Mouse (Mus musculus) limb, embryonic 10.5 days (tissue): ENCODE data around the gene Pitpnm1. TPM values are rescaled to one million over a fixed set of nuclear protein-coding genes. Genes with fewer than 3 reads are reported as not detected.

ENCODE experiments used
- DNase-seq: peaks from one replicate; pipeline ENCODE4 v3.0.0-alpha.2; 2017; ENCODE audit warnings: low spot score
- H3K27ac ChIP-seq: fragments of 300-500 bp; sonication (generic); 2 replicates; pipeline ENCODE4 v1.5.1; 2016; ENCODE audit warnings: mild to moderate bottlenecking
- H3K27me3 ChIP-seq: fragments of 300-500 bp; sonication (generic); 2 replicates; pipeline ENCODE4 v1.6.1; 2016; ENCODE audit warnings: low read depth, mild to moderate bottlenecking; ENCODE audit not compliant: poor library complexity, severe bottlenecking
- H3K36me3 ChIP-seq: fragments of 300-500 bp; sonication (generic); 2 replicates; pipeline ENCODE4 v1.6.1; 2016; ENCODE audit warnings: mild to moderate bottlenecking, moderate library complexity
- H3K4me1 ChIP-seq: fragments of 300-500 bp; sonication (generic); 2 replicates; pipeline ENCODE4 v1.6.1; 2016
- H3K4me3 ChIP-seq: fragments of 300-500 bp; sonication (generic); 2 replicates; pipeline ENCODE4 v1.5.1; 2016; ENCODE audit warnings: mild to moderate bottlenecking, moderate library complexity
- H3K9me3 ChIP-seq: fragments of 300-500 bp; sonication (generic); replicated peaks from 2 replicates; pipeline ENCODE4 v1.6.1; 2016; ENCODE audit warnings: mild to moderate bottlenecking
- WGBS: fragments of 180-500 bp; shearing (Covaris S2); methylation state at CpG from one replicate; pipeline ENCODE4 v1.1.7; 2016; 5-methylcytosine and 5-hydroxymethylcytosine counted together
- polyA plus RNA-seq: library from polyadenylated mRNA; unstranded; fragments of >200 nt; fragmentation: Nextera tagmentation; extraction: Ambion mirVana; gene quantifications from 2 replicates; pipeline ENCODE4 v1.2.1, GENCODE M21; 2016

The Pitpnm1 gene
- 5.9 and 7.9 TPM in 2 replicates for polyA plus RNA-seq

DNA sequence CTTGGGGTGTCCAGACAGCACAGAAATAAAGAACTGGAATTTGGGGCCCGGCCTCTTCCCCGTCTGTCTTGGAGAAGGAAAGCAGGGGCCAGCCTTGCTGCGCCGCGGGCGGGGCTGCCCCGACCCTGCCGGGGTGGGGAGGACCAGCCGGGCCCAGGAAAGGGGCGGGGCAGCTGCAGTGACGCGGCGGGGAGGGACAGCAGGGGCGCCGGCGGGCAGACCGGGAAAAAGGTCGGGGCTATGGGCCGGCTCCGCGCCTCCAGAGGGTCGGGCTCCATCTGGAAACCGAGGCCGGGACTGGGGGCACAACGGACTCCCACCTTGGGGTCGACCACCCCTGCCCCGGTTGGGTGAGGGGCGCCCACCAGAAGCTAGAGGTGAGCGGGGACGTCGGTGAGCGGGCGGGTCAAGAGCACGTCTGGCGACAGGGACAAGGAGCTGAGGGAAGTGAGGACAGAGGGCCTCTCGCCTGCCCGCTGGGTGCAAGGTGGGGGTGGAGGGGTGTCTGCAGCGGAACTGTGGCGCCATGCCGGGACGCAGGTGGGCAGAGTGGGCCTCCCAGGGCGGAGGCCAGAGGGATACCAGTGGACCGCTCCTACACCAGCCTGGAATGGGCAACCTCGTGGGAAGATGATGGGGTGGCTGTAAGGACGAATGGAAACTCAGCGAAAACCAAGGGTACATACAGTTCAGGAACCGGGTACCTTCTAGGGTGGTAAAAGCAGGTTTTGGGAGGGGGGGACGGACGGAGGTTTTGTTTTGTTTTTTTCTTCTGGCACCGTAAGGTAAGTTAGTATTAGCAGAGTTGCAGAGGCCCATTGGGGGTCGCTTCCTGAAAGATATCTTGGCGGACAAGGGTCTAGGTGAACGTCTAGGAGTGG lies at the start of gene Pitpnm1:
Gene Pitpnm1, plus strand, starts transcription at position 162 of the 881 bp plus-strand sequence.
- Histone ChIP-seq H3K27me3 (peaks cover 48% of the 10 kb centered on the region), H3K4me1 (peaks cover 62% of the 10 kb centered on the region), H3K36me3 (no peaks in the 10 kb centered on the region), H3K4me3 (peak within 1 kb of the TSS; percentile 63), H3K27ac (peak within 1 kb of the TSS; percentile 66), H3K9me3 (no peaks in the 10 kb centered on the region)
- peak; percentile 73 for DNase-seq
- WGBS: 1% methylated on average over 53 of the region's 53 CpGs

DNA sequence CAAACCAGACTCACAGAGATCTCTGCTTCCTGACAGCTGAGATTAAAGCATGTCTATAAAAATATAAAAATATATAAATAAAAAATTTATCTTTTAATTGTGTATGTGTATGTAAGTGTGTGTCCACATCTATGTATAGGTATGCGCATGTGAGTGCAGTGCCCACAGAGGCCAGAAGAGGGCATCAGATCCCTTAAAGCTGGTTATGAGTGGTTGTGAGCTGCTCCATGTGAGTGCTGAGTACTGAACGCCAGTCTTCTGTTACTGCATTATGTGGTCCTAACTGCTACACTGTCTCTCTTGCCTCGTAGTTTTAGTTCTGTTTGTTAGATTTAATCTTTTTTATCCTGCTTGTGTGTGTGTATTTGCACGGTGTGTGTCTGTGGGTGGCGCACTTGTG lies 48.8 kb upstream of the Pitpnm1 start:
- Histone ChIP-seq H3K4me3 (no peak overlapping the region), H3K36me3 (no peaks in the 10 kb centered on the region), H3K27ac (no peak overlapping the region), H3K27me3 (no peaks in the 10 kb centered on the region), H3K4me1 (0 out of 2 replicates have a peak, but pooled peaks cover 2% of the 10 kb centered on the region), H3K9me3 (no peaks in the 10 kb centered on the region)
- WGBS: 96% methylated on average over 5 of the region's 5 CpGs
- DNase-seq: no peak

DNA sequence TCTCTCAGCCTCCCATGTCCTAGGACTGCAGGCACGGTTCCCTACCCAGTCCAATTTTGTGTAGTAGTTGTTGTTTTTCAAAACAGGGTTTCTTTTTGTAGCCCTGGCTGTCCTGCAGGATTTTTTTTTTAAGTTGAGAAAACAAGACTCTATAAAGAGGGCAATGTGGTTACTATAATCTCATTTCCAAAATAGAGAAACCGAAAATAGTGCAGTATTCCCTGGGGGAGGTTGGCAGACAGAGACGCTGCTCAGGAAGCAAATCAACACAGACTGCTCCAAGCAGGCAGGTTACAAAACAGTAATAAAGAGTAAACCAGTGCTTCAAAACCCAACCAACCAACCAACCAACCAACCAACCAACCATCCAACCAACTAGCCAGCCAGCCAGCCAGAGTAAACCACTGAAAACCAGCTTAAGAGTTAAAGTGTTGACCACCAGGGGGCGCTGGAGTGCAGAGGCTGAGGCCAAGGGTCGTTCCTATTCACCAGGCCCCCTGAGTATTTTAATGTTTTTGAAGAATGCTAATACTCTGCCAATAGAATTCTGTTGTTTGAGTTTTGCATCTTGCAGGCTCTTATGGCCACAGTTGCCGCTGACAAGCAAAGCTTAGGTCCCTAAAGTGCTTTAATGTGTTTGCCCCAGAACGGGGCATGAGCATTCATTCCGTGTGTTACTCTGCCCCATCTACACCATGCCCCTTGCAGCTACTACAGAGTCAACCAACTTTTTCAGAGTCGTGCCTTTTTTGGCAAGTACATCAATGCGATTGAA lies 47.9 kb upstream of the Pitpnm1 start:
- H3K27me3 ChIP-seq: no peaks in the 10 kb centered on the region
- H3K4me1 ChIP-seq: no peaks in the 10 kb centered on the region
- H3K27ac ChIP-seq: no peak overlapping the region
- H3K9me3 ChIP-seq: no peaks in the 10 kb centered on the region
- peak; percentile 85 for DNase-seq
- no peak overlapping the region for H3K4me3 ChIP-seq
- H3K36me3 ChIP-seq: no peaks in the 10 kb centered on the region
- WGBS: 55% methylated on average over 10 of the region's 10 CpGs

DNA sequence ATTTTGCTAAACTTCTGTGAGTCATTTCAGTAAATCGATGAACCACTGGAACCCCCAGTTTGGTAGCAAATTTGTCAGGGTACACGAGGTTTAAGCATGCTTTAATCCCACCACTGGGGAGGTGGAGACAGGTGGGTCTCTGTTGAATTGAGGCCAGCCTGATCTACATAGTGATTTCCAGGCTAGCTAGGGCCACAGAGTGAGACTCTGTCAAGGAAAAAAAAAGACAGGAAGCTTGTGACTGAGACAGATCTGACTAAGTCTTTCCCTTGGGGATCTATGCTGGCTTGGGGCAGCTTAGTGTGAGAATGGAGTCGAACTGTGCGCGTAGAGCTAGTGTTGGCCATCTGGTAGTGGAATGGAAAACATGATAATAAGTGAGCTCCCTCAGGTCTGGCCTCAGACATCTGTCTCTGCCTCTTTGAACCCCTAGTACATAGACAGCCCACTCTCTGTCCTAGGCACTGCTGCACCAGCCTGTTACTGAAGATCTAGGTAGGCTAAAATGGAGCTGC lies 47.2 kb upstream of the Pitpnm1 start:
- H3K4me1 ChIP-seq: no peaks in the 10 kb centered on the region
- H3K9me3 ChIP-seq: no peaks in the 10 kb centered on the region
- H3K4me3 ChIP-seq: no peak overlapping the region
- H3K27me3 ChIP-seq: no peaks in the 10 kb centered on the region
- 86% methylated on average over 5 of the region's 5 CpGs for WGBS
- H3K36me3 ChIP-seq: no peaks in the 10 kb centered on the region
- DNase-seq: no peak
- no peak overlapping the region for H3K27ac ChIP-seq

DNA sequence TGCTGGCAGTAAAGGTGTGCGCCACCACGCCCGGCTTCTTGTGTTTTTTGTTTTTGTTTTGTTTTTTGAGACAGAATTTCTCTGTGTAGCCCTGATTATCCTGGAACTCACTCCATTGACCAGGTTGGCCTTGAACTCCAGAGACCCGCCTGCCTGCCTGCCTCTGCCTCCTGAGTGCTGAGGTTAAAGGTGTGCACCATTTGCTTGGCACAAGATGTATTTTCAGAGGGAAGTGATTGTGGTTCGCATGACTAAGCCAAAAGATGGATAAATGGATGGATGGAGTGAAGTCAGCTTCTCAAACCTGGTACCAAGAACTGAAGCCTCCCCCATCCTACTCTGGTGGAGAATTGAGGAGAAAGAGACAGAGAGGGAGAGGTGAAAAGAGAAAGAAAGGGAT lies 45.2 kb upstream of the Pitpnm1 start:
- Histone ChIP-seq H3K4me1 (no peaks in the 10 kb centered on the region), H3K36me3 (no peaks in the 10 kb centered on the region), H3K27me3 (no peaks in the 10 kb centered on the region), H3K9me3 (no peaks in the 10 kb centered on the region), H3K4me3 (no peak overlapping the region), H3K27ac (no peak overlapping the region)
- DNase-seq: no peak
- WGBS: 88% methylated on average over 5 of the region's 5 CpGs

DNA sequence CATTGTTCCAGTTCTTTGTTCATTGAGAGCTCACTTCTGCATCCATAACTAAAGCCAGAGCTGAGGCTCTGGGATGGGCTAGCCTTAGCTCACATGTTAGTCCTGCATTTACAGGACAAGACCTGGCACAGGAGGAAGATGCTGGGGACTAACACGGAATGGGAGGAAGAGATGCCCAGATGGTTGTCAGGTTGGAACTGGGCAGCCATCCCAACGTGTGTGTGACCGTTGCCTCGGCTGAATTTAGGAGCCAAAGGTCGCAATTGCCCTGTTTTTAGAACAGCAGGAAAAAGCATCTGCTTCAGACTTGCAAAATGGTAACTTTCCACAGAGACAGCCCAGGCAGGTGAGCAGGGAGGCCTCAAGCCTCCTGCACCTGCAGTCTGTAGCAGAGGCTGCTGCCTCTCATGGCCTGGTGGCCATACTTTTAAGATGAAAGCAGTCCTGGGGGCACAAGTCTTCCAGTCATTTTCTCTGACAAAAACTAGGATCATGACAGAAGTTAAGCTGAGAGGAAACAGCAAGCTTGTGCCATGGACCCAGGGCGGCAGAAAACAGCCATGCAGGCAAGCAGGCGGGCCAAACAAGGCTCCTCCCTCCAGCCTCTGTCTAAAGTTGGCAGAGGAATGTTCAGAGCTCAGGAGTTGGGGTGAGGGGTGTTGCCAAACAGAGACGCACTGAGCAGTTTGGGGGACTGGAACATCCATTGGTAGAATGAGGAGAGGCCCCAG lies 44.4 kb upstream of the Pitpnm1 start:
- DNase-seq: no peak
- no peaks in the 10 kb centered on the region for H3K27me3 ChIP-seq
- H3K9me3 ChIP-seq: no peaks in the 10 kb centered on the region
- no peaks in the 10 kb centered on the region for H3K36me3 ChIP-seq
- no peaks in the 10 kb centered on the region for H3K4me1 ChIP-seq
- H3K4me3 ChIP-seq: no peak overlapping the region
- 72% methylated on average over 8 of the region's 8 CpGs for WGBS
- H3K27ac ChIP-seq: no peak overlapping the region

- Histone ChIP-seq H3K27me3 (no peaks in the 10 kb centered on the region), H3K4me1 (no peaks in the 10 kb centered on the region), H3K27ac (no peak overlapping the region), H3K9me3 (no peaks in the 10 kb centered on the region), H3K36me3 (no peaks in the 10 kb centered on the region), H3K4me3 (no peak overlapping the region)
- no peak for DNase-seq
- 64% methylated on average over 15 of the region's 15 CpGs for WGBS
These were observed 43.7 kb upstream of the Pitpnm1 start for GRCm38 (mm10) chr19:4055947-4056693.

DNA sequence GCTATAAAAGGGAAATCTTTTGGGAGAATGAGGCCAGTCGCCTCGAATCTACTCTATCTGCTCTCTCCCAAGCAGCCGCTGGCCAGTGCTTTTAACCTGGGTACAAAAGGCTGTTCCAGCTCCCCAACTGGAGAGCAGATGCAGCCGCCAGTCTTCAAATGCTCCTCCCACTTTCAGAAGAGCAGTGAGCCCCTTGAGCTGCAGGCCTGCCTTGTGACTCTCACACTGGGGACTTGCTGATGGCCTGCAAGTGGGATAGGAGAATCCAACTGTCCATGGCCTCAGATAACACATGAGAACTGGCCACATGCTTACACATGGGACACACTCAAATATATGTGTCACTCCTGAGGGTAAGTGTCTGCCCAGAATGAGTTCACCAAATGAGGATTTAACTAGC lies 43.1 kb upstream of the Pitpnm1 start:
- H3K4me1 ChIP-seq: no peaks in the 10 kb centered on the region
- H3K36me3 ChIP-seq: no peaks in the 10 kb centered on the region
- no peak for DNase-seq
- WGBS: 44% methylated on average over 4 of the region's 4 CpGs
- H3K27me3 ChIP-seq: no peaks in the 10 kb centered on the region
- no peaks in the 10 kb centered on the region for H3K9me3 ChIP-seq
- H3K4me3 ChIP-seq: no peak overlapping the region
- H3K27ac ChIP-seq: no peak overlapping the region

- H3K27ac ChIP-seq: no peak overlapping the region
- WGBS: 89% methylated on average over 13 of the region's 13 CpGs
These were observed 42.4 kb upstream of the Pitpnm1 start for GRCm38 (mm10) chr19:4057389-4057788.

DNA sequence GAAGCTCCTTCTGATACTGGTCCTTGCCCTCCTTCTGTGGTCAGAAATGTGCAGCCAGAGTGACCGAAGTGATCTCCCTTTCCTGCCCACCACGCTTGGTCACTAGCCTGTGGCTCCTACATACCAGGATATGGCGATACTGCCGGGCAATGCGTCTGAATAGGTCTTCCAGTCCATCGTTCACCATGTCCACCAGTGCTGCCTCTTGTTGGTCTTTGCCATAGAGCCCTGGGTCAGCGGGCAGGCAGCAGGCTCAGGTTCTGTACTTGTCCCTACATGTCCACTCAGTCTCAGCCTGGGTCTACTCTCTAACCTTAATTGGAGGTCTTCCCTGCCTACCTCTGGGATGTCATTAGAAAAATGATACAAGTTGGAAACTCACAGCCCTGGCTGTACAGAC lies 41.8 kb upstream of the Pitpnm1 start:
- DNase-seq: no peak
- WGBS: 95% methylated on average over 7 of the region's 7 CpGs
- H3K36me3 ChIP-seq: no peaks in the 10 kb centered on the region

More at GRCm38 (mm10) chr19:4057389-4057788, 42.4 kb upstream of the Pitpnm1 start:
- DNase-seq: no peak
- H3K4me3 ChIP-seq: no peak overlapping the region
- H3K4me1 ChIP-seq: no peaks in the 10 kb centered on the region
- H3K27me3 ChIP-seq: no peaks in the 10 kb centered on the region
- H3K9me3 ChIP-seq: no peaks in the 10 kb centered on the region
- H3K36me3 ChIP-seq: no peaks in the 10 kb centered on the region

DNA sequence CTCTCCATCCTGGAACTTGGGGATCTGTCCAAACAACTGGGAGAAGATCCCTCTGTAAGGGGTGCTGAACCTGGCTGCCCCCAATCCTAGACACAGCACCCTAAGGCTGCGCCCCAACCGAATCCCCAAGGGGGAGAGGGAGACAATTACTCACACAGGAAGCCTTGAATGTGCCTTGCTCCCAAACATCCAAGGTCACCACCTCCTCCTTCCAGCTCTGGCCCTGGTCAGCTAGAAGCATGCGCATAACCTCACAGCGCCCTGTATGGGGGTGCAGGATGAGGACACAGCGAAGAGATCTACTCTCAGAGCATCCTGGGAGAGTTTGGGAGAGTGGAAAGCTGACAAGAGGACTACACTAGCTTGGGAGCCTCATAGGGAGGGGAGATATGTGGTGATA lies 41.2 kb upstream of the Pitpnm1 start:
- H3K4me1 ChIP-seq: no peaks in the 10 kb centered on the region
- DNase-seq: no peak

More for the DNA sequence above, 41.8 kb upstream of the Pitpnm1 start:
- Histone ChIP-seq H3K9me3 (no peaks in the 10 kb centered on the region), H3K4me1 (no peaks in the 10 kb centered on the region), H3K27me3 (no peaks in the 10 kb centered on the region), H3K27ac (no peak overlapping the region), H3K4me3 (no peak overlapping the region)

More for the DNA sequence above, 41.2 kb upstream of the Pitpnm1 start:
- Histone ChIP-seq H3K27me3 (no peaks in the 10 kb centered on the region), H3K9me3 (no peaks in the 10 kb centered on the region), H3K36me3 (no peaks in the 10 kb centered on the region), H3K4me3 (no peak overlapping the region), H3K27ac (no peak overlapping the region)
- WGBS: 90% methylated on average over 5 of the region's 5 CpGs
